Mouse (Mus musculus): ENCODE results near the gene 4933407L21Rik. TPM values are rescaled to one million over a fixed set of nuclear protein-coding genes. Genes with fewer than 3 reads are reported as not detected.

The 4933407L21Rik gene
- polyA plus RNA-seq, 1 experiment: not detected

DNA sequence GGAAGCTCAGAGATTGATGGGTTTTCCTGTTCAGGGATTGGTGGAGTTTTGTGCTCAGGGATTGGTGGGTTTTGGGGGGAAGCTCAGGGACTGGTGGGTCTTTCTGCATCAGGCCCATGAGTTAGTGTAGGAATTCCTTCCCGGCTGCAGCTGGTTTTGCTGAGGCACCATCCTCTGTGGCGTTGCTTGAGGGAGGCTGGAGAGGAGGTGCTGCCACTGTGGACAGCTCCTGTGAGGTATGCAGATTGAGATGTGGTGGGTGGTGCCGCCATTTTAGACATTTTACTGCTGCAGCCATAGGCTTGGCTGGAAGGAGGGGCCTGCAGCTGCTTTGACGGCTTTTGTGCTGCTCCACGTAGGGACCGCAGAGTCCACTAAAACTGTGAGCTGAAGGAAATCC, 1.1 kb downstream of the 4933407L21Rik start:
- H3K36me3 ChIP-seq (replicated peaks; ENCODE audit: low read length): no peaks in the 10 kb centered on the region
- H3K4me1 ChIP-seq: peaks cover 11% of the 10 kb centered on the region
- no peak overlapping the region for H3K4me3 ChIP-seq (replicated peaks)
- TF ChIP-seq GATA1 (IDR thresholded peaks at IDR 0.05; ENCODE audit: borderline replicate concordance, low read length) (no peak), FLI1 (IDR thresholded peaks at IDR 0.05; ENCODE audit: low read length) (no peak)
- peaks cover 4% of the 10 kb centered on the region for H3K9me3 ChIP-seq
- H3K27me3 ChIP-seq (replicated peaks): peaks cover 63% of the 10 kb centered on the region

DNA sequence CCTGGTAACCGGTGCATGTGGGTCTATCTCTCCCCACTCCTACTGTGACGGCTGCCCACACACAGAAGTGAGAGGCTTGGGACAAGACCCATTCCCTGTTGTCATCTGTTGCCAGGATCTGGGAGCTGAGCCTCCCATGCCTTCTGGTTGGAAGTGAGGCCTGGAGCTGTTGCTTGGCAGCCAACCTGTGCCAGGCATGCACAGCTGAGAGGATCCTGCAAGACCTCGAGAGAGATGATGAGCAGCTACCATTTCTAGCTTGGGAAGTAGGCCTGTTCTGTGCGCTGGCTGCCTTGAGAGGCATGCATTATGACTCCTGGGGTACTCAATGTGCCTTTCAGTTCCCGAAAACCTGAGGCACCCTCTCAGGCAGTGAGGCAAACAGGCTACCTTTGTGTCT, 2.9 kb downstream of the 4933407L21Rik start:
- Histone ChIP-seq H3K9me3 (peaks cover under 1% of the 10 kb centered on the region), H3K4me3 (replicated peaks) (no peak overlapping the region), H3K36me3 (replicated peaks; ENCODE audit: low read length) (no peaks in the 10 kb centered on the region), H3K27me3 (replicated peaks) (peaks cover 66% of the 10 kb centered on the region), H3K4me1 (peaks cover 11% of the 10 kb centered on the region)
- TF ChIP-seq FLI1 (IDR thresholded peaks at IDR 0.05; ENCODE audit: low read length): no peak
- no peak for TF ChIP-seq GATA1 (IDR thresholded peaks at IDR 0.05; ENCODE audit: borderline replicate concordance, low read length)

DNA sequence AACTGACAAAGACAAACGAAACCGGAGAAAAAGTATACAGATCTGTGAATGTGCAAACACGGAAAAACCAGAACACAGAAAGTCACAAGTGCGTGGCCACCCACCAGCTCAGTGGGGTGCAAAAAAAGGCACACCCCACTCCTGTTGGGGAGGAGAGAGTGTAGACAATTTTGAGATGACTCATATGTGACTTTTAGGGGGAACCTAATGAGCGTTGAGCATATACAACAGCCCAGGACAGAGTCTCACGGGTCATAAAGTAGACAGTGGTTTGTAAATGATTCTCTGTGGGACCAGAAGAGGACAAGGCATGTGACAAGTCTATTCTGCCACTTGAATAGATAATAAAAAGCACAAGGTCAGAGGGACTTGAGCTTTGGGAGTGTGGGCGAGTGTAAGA, 4.9 kb downstream of the 4933407L21Rik start:
- Histone ChIP-seq H3K36me3 (replicated peaks; ENCODE audit: low read length) (no peaks in the 10 kb centered on the region), H3K4me3 (replicated peaks) (no peak overlapping the region), H3K9me3 (no peaks in the 10 kb centered on the region), H3K4me1 (peaks cover 11% of the 10 kb centered on the region), H3K27me3 (replicated peaks) (peaks cover 75% of the 10 kb centered on the region)
- TF ChIP-seq FLI1 (IDR thresholded peaks at IDR 0.05; ENCODE audit: low read length) (no peak), GATA1 (IDR thresholded peaks at IDR 0.05; ENCODE audit: borderline replicate concordance, low read length) (no peak)

DNA sequence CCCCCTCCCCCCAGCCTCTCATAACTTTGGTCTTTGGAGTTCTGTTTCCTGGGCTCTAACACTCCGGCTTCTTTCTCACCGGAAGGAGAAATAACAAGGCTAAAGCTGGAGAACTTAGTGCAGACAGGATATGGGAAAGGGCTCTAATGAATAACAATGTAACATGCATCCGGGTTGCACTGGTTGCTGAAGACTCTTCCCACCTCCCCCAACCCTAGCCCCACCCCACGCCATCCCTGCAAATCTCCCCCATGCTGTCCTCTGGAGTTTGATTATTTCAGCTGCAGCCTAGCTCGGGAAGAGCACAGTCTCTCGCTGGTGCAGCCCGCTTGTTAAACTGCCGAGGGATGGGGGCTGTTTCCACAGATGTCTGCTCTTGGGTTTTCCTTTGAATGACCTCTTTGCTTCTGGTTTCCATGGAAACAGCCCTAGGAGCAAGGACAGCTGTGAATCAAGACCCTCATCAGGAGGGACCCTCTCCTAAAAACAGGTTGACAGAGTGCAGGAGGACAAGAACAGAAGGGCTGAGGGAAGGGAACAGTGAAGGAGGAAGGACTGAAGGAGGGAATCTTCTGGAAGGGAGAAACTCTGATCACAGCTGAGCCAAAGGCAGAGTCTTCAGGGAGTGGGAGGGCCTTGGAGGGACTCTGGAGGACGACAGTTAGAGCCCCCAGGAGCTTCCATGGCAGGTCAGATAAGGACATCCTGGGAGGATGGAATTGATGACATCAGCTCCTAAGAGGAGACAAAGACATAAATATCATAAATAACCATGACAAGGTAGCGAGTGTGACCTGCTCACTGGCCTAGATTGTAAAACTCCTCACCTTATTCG, 5.6 kb downstream of the 4933407L21Rik start:
- peaks cover 11% of the 10 kb centered on the region for H3K4me1 ChIP-seq
- no peak overlapping the region for H3K4me3 ChIP-seq (replicated peaks)
- no peaks in the 10 kb centered on the region for H3K36me3 ChIP-seq (replicated peaks; ENCODE audit: low read length)
- H3K9me3 ChIP-seq: no peaks in the 10 kb centered on the region
- peaks cover 76% of the 10 kb centered on the region for H3K27me3 ChIP-seq (replicated peaks)
- TF ChIP-seq GATA1 (IDR thresholded peaks at IDR 0.05; ENCODE audit: borderline replicate concordance, low read length) (no peak), FLI1 (IDR thresholded peaks at IDR 0.05; ENCODE audit: low read length) (no peak)

DNA sequence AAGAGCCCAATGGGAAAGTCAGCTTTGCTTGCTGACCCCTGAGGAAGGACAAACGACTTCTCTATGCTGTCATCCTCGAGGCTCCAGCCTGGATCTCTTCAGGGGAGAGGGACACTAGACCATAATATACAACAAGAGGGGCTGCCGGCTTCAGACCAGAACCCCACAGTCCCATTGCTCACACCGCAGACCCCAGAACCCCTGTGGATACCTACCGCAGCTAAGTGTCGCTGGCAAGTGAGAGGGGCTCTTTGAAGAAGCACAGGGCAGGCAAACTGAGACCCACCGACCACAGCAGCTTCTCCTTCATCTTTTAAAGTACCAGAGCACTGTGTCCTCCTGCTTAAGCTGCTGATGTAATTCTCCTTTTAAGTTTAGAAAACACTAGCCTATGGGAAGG, 6.3 kb downstream of the 4933407L21Rik start:
- H3K4me1 ChIP-seq: peaks cover 11% of the 10 kb centered on the region
- H3K36me3 ChIP-seq (replicated peaks; ENCODE audit: low read length): no peaks in the 10 kb centered on the region
- TF ChIP-seq GATA1 (IDR thresholded peaks at IDR 0.05; ENCODE audit: borderline replicate concordance, low read length): no peak
- TF ChIP-seq FLI1 (IDR thresholded peaks at IDR 0.05; ENCODE audit: low read length): no peak
- no peak overlapping the region for H3K4me3 ChIP-seq (replicated peaks)
- no peaks in the 10 kb centered on the region for H3K9me3 ChIP-seq
- H3K27me3 ChIP-seq (replicated peaks): peaks cover 78% of the 10 kb centered on the region

DNA sequence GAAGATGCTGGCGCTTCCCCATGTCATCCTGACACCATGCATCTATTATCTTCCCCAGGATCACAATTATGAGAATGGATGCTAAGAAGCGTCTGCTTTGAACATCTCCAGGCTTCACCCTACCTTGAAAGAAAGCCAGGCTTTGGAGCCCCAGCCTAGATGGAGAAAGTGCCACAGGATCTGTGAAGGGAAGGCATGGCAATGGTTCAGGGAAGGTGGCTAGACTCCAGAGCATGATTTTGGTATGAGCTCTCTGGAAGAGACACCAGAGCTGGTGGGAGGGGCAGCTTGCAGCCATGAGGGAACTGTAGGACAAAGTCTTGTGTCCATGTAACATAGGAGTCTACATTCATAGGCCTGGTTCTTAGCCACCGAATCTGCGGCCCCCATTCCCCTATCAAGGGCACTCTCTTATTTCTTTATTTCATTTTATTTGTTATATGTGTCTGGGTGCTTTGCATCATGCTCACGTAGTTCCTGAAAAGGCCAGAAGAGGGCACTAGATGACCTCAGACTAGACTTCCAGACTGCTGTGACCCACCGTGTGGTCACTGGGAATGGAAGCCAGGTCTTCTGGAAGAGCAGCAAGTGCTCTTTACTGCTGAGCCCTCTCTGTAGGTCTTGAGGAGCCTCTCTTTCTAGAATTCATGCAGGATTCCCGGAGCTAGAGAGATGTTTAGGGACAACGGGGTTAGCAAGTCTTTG, 7.0 kb downstream of the 4933407L21Rik start:
- H3K4me1 ChIP-seq: peaks cover 18% of the 10 kb centered on the region
- no peaks in the 10 kb centered on the region for H3K9me3 ChIP-seq
- H3K36me3 ChIP-seq (replicated peaks; ENCODE audit: low read length): no peaks in the 10 kb centered on the region
- TF ChIP-seq GATA1 (IDR thresholded peaks at IDR 0.05; ENCODE audit: borderline replicate concordance, low read length) (no peak), FLI1 (IDR thresholded peaks at IDR 0.05; ENCODE audit: low read length) (no peak)
- no peak overlapping the region for H3K4me3 ChIP-seq (replicated peaks)
- peaks cover 79% of the 10 kb centered on the region for H3K27me3 ChIP-seq (replicated peaks)

DNA sequence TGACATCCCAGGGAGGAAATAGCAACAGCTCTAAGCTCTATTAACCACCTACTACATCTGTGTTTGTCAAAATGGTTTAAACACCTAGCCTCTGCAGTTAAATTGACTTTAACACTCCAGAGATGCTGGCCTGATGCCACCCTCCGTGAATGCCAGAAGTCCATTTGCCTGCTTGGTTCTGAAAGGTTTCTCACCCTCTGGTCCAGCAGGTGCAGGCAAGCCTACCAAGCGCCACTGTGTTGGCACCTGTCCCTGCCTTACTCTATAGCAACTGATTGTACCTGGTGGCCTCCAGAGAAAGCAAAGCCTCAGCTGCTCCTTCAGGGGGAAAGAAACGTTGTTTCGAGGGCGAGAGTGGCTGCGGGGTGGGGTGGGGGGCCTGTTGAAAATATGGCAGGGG, 8.0 kb downstream of the 4933407L21Rik start:
- Histone ChIP-seq H3K9me3 (no peaks in the 10 kb centered on the region), H3K36me3 (replicated peaks; ENCODE audit: low read length) (no peaks in the 10 kb centered on the region), H3K4me3 (replicated peaks) (no peak overlapping the region), H3K4me1 (peaks cover 25% of the 10 kb centered on the region), H3K27me3 (replicated peaks) (peaks cover 73% of the 10 kb centered on the region)
- TF ChIP-seq FLI1 (IDR thresholded peaks at IDR 0.05; ENCODE audit: low read length) (no peak), GATA1 (IDR thresholded peaks at IDR 0.05; ENCODE audit: borderline replicate concordance, low read length) (no peak)

DNA sequence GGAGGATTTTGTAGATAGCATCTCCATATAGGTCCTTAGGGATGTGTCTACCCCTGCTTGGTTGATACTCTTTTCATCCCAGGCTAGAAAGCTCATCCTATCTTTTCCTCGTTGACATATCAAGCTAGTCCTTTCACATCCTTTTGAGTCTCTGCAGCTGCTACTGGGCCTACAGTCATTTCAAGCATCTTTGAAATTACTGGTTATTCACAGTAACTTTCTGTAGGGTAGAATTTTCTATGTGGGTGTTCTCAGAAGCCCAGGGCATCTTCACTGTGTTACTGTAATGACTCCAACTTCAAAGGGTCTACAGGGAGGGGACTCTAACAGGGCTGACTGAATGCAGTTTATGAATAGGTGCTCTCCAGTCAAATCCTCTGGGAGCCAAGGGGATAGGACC, 9.0 kb downstream of the 4933407L21Rik start:
- Histone ChIP-seq H3K4me3 (replicated peaks) (no peak overlapping the region), H3K9me3 (no peaks in the 10 kb centered on the region), H3K36me3 (replicated peaks; ENCODE audit: low read length) (no peaks in the 10 kb centered on the region), H3K4me1 (peaks cover 26% of the 10 kb centered on the region), H3K27me3 (replicated peaks) (peaks cover 72% of the 10 kb centered on the region)
- TF ChIP-seq GATA1 (IDR thresholded peaks at IDR 0.05; ENCODE audit: borderline replicate concordance, low read length) (no peak), FLI1 (IDR thresholded peaks at IDR 0.05; ENCODE audit: low read length) (no peak)

DNA sequence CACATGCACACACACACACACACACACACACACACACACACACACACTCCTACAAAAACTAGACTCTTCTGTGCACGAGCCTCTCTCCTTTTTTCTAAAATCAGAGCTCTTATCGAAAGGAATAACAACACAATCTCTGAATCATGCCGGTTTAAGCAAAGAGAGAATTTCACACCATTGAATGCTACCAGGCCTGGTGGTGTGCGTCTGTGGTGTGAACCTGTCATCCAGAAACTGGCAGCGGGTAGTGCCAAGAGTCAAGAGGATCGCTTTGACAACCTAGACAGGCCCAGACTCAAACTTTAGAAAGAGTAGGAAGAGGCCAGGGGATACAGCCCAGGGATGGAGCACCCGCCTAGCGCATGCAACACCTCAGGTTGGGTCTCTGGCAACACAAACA, 14.0 kb downstream of the 4933407L21Rik start:
- peaks cover 21% of the 10 kb centered on the region for H3K9me3 ChIP-seq
- no peaks in the 10 kb centered on the region for H3K36me3 ChIP-seq (replicated peaks; ENCODE audit: low read length)
- H3K27me3 ChIP-seq (replicated peaks): peaks cover 39% of the 10 kb centered on the region
- peaks cover 15% of the 10 kb centered on the region for H3K4me1 ChIP-seq
- no peak overlapping the region for H3K4me3 ChIP-seq (replicated peaks)
- TF ChIP-seq GATA1 (IDR thresholded peaks at IDR 0.05; ENCODE audit: borderline replicate concordance, low read length): no peak
- no peak for TF ChIP-seq FLI1 (IDR thresholded peaks at IDR 0.05; ENCODE audit: low read length)

DNA sequence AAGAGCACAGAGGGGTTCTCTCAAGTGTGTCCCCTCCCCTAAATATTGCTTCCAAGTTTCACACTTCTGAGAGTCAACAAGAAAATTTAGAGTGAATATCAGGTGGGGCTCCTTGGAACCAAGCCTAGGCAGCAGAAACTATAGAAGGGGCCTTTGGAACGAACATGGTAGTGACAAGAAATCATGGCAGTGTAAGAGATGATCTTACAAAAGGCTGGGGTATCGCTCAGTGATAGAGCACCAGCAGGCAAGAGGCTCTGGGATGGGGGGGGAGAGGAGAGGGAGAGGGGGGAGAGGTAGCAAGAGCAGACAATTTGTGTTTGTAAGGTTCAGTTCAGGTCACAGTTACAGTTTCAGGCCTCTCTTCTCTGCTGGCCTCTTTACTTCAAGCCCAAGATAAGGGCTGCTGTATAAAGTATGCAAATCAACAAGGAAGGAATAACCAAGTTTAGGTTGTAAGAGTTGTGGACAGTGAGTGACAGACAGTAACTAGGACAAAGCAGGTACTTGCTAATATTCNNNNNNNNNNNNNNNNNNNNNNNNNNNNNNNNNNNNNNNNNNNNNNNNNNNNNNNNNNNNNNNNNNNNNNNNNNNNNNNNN, 20.9 kb downstream of the 4933407L21Rik start:
- Histone ChIP-seq H3K27me3 (replicated peaks) (no peaks in the 10 kb centered on the region), H3K4me1 (peaks cover 9% of the 10 kb centered on the region; the same call in 1 of the 2 replicates), H3K9me3 (peaks cover 28% of the 10 kb centered on the region), H3K36me3 (replicated peaks; ENCODE audit: low read length) (no peaks in the 10 kb centered on the region), H3K4me3 (replicated peaks) (no peak overlapping the region)
- no peak for TF ChIP-seq GATA1 (IDR thresholded peaks at IDR 0.05; ENCODE audit: borderline replicate concordance, low read length)
- no peak for TF ChIP-seq FLI1 (IDR thresholded peaks at IDR 0.05; ENCODE audit: low read length)
